Mouse (Mus musculus) heart, postnatal 14 days (tissue): ENCODE results near the gene Kxd1. TPM values are rescaled to one million over a fixed set of nuclear protein-coding genes. Genes with fewer than 3 reads are reported as not detected.
A peak's percentile ranks its signal among the peaks of the same experiment; 100 is the strongest.

Experiments
- DNase-seq, 2 experiments: peaks; one replicate each; pipeline ENCODE4 v3.0.0; 2021 to 2022
- intact Hi-C: fragments of 180-260 bp; cut with DNase I; formaldehyde crosslinking; loops from one replicate; pipeline ENCODE4 v1.15.1; 2025
- total RNA-seq, 2 experiments: library from RNA; stranded (reverse); gene quantifications; 2 replicates each; pipeline ENCODE4 v1.2.3; 2021

Gene Kxd1
- total RNA-seq, 2 experiments from 2014 or later = 75.3 to 76.6 TPM

DNA sequence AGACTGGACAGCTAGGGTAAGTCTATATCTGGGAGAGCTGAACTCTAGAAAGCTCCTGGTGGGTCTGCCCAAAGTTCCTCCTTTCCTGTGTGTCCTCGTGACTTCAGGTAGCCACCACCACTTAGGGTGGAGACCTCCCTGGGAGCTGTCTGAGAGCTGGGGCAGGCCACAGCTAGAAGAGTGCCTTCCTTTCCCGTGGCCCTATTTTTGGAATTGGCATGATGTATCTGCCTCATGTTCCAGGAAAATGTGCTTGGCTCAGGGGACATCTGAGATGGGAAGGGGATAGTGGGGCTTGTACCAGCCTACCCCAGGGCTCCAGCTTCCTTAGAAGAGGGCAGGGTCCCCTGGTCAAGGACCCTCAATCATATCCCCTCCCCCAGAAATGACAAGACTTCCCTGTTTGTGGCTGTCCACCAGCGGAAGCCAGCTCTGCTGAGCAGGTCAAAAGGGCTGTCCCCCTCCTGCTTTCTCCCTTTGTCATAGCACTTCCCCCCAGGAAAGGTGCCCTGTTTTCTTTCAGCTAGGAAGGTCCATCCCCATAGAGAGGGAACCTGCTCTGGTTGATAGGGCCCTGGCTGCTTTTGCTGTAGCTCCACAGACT is 23.9 kb upstream of the Kxd1 start:
- intact Hi-C loops = no loop called here
- DNase-seq = no peak

DNA sequence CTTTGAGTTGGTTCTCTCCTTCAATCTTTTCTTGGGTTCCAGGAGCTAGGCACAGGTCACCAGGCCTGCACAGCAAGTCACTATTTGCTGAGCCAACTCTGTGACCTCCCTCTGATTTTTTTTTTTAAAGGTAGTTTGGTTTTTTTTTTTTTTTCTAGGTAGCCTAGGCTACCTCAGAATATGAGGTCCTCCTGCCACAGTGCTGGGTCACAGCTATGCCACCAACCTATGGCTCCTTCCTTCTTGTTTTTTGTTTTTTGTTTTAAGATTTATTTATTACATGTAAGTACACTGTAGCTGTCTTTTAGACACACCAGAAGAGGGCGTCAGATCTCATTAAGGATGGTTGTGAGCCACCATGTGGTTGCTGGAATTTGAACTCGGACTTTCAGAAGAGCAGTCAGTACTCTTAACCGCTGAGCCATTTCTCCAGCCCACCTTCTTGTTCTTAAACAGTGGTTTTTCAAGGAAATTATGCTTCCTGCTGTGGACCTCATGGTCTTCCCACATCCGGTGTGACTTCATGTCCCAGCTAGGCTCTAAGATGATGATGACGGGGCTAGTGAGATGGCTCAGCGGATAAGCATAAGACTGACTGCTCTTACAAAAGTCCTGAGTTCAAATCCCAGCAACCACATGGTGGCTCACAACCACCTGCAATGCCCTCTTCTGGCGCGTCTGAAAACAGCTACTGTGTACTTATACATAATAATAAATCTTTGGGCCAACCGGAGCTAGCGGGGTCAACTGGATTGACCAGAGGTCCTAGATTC is 21.8 kb upstream of the Kxd1 start:
- intact Hi-C loops = no loop called here
- no peak for DNase-seq

DNA sequence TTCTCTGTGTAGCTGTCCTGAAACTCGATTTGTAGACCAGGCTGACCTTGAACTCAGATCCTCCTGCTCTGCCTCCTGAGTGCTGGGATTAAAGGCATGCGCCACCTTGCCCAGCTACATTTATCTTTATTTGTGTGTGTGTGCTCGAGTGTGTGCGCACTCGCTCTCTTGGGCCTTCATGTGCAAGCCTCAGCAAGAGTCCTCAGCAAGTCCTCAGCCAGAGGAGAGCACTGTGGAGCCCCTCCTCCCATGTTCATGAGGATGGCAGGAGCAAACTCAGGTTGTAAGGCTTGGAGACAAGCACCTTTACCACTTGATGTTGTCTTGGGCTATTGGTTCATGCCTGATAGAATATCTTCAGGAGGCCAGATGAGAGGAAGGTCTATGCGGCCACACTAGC is 20.0 kb upstream of the Kxd1 start:
- no peak for DNase-seq
- intact Hi-C loops = no loop called here

DNA sequence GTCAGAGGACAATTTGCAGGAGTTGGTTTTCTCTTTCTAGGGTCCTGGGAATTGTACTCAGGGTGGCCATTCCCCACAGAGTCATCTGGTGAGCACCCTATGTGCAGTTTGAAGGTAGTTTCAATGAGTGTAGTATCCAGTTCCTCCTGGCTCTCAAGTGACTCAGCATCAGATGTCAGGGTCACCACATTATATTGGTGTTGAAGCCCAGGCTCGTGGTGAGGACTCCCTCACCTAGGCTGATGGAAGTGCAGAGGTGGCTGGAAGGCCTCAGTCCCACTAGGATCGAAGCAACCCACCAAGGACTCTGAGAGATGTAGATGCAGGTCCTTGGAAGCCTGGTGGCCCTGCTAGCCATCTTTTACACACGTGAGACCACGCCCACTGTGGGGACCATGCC is 18.7 kb upstream of the Kxd1 start:
- DNase-seq = no peak
- intact Hi-C loops = no loop called here

DNA sequence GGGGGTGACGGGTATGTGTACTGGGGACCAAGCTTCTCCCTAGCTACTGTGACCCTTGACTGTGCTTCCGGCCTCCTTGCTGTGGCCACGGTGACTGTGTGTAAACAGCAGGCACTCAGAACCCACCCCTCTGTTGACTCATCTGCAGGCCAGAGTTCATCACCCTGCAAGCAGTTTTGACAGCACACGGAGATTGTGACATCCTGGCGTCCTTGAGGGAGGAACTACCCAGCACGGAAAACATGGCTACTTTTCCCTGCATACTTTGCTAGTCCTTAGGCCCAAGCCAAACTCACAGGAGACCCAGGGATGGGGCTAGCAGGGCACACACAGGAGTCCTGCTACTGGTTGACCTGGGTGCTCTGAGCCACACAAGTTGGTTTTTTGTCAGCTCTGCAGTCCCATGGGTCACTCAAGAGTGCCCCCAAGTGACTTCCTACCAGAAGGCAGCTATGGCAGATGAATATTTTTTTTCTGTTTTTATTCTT is 16.5 kb upstream of the Kxd1 start:
- intact Hi-C loops = loop anchor here (5.0 kb wide), 1 partner anchor 43 kb away; no protein-coding TSS in a partner anchor
- DNase-seq = peak in 1 of 2 experiments; percentile 32

DNA sequence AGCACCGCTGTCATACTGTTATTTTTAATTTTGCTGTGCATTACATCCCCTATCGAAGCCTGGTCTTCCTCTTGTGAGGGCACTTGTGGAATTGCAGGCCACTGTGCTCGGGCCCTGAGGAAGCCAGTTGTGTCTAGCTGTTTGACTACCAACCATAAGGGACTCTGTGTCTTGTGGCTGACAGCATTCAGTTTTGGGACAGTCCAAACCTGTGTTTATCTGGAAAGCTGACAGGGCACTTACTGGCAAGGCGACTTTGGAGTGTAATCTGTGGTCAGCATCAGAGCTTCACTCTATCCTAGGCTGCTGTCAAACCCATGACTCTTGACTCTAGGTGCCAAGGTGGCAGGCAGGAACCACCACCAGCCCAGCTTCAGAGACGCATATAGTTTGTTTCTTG is 13.3 kb upstream of the Kxd1 start:
- intact Hi-C loops = loop anchor here (5.0 kb wide), 1 partner anchor 46 kb away; no protein-coding TSS in a partner anchor
- DNase-seq = no peak

DNA sequence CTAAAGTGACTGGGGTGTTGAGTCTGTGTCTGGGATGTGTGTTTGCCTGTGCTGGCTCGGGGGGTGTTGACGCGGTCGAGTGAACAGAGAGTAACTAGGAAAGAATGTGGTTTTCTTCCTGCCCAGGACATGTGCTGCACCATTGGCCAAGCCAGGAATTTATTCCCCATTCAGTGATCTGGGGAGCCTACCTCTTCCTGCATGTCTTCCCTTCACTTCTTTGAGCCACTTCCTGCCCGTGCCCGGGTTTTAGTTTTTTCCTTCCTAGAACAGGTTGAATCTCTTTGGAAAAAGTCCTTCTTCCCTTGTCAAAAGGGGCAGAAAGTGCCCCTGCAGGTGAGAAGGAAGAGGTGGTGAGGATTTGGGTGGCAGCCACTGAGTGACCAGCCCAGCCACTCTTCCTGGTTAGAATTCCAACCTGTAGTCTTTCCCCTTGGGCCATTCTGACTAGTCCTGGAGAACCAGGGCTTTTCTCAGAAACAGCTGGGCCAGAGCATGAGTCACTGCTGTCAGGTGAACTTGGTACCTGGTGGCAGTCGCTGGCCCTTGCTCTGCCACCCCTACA is 12.8 kb upstream of the Kxd1 start:
- DNase-seq = no peak

DNA sequence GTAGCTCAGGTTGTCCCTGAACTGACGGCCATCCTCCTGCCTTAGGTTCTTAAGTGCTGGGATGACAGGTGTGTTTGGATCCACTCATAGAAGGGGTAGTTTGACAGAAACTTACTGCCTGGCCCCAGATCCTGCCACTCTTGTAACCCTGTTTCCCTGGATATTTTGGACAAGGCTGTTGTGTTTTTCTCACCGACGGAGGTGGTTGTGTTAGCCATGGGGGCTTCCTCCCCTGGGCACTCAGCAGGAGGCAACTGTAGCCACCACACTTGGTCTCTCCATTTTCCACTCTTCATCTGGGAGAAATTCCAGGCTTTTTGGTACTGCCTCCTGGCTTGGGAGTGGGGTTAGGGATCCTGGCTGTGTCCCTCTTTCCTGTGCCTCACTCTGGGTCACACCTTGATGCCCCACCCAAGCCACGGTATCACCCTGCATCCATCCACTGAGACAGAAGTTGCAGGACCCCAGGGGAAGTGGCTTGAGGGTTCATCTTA is 12.3 kb upstream of the Kxd1 start:
- intact Hi-C loops = loop anchor here (5.0 kb wide), 1 partner anchor 47 kb away; no protein-coding TSS in a partner anchor
- no peak for DNase-seq

More for the DNA sequence above, 12.8 kb upstream of the Kxd1 start:
- intact Hi-C loops = loop anchor here (5.0 kb wide), 1 partner anchor 47 kb away; no protein-coding TSS in a partner anchor

DNA sequence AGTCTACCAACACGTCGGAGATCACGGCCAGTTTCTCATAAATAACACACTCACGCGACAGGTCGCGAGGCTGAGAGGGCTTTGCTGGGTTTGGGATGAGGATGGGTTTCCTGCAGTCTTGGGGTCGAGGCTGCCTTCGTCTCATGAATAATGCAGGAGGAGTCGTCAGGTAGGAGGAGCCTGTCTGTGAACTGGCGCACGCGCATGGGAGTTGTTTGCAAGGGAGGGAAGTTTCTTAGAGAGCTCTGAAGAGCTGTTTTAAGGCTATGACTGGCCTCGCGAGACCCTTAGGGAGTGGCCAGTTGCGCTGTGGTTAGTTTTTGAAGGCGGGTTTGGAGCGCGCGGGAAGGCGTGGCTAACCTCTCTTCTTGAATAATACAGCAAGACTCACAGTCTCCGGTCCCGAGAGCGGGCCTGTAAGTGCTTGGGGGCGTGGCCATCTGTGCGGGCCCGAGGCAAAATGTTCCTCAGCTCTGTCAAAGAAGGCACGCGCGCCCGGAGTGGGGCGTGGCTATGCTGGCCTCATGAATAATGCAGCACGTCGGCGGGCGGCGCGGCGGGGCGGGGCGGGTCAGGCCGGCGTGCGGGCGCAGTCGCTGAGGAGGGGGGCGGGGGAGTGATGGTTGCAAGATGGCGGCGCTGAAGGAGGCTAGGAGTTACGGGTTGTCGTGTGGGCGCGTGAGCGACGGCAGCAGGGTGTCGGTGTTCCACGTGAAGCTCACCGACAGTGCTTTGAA is 11.5 kb upstream of the Kxd1 start, which contains the start of gene Ell:
Gene Ell, plus strand, starts transcription at position 381 of the 737 bp plus-strand sequence.
- intact Hi-C loops = loop anchor here (1.0 kb wide), 1 partner anchor 29 kb away; the partner anchor contains the start of gene Uba52

DNA sequence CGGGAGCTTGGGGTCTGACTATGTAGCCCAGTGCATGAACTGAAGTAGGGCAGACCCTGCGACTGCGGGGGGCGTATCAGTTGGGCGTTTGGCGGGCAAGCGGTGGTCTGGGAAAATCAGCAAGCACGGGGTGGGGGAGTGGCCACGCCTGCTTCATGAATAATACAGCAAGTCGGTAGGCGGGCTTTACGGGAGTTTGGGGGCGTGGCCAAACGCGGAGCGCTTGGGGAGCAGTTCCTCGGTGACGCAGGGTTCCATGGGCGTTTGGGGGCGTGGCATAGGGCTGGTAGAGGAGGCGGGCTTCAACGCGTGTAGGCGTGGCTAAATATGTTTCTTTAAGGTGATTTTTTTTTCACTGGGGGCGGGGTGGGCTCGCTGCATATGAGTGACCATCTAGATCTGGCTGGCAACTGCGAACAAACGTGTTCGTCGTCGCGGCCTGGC is 10.9 kb upstream of the Kxd1 start:
- intact Hi-C loops = loop anchor here (1.0 kb wide), 1 partner anchor 28 kb away; the partner anchor contains the start of gene Uba52
- DNase-seq = peak; percentile 99 to 100

More for the DNA sequence above, 11.5 kb upstream of the Kxd1 start, which contains the start of gene Ell:
- DNase-seq = peak; percentile 99 to 100

DNA sequence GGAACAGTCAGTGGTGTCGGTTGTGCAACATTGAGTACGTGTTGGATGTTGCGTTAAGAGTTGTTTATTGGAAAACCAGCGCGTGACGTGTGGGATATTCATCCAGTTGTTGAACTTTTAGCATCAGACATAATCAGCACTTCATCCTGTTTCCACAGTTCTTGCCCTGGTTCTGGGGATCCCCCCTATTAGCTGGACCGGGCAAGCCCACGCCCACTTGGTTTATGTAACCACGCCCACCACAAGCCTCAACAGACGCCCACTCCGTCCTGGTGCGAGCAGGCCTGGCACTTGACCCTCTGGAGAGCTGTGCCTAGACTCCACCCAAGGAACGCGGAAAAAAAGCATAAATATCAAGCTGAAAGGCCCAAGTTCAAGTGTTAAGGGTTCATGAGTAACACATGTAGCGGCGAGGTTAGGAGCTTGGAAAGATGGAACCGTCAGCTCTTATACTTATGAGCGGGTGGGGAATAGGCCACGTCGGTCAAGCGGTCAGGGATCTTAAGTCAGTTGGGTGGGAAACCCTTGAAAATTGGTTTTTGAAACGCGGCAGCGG is 10.3 kb upstream of the Kxd1 start:
- DNase-seq = peak; percentile 60 to 65
- intact Hi-C loops = no loop called here

DNA sequence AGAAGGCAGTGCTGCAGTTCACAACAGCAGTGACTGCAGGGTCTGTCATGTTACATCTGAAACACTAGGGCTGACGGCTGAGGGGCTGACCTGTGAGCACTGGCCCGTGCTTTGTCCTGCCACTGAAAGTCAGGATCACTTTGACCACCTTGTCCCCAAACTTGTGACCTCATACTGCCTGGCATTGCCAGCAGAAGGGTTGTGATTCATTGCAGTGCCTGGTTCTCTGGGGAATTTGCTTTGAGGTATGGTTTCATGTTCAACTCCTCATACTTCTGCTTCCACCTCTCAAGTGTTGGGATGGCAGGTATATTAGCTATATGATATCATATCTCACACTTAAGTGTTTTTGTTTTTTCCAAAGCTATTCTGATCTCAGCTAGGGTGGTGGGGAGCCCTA is 7.9 kb upstream of the Kxd1 start:
- DNase-seq = no peak
- intact Hi-C loops = no loop called here

DNA sequence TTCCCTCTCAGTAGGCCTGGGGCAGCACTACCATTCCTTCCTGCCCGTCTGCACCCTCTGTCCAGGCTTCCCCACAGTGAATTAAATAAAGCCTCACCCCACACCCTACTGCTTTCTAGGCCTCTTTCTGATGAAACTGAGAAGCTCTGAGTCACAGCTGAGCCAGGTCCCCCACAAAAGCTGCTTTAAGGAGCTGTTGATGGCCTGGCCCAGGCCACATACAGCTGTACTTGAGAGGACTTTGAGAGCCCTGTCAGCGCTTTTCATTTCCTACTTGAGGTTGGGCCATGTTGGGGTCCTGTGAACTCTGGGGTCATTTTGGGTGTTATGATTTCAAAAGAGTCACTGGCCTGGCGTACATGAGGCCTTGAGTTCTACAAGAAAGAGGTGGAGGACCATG is 7.5 kb upstream of the Kxd1 start:
- DNase-seq = no peak
- intact Hi-C loops = no loop called here

DNA sequence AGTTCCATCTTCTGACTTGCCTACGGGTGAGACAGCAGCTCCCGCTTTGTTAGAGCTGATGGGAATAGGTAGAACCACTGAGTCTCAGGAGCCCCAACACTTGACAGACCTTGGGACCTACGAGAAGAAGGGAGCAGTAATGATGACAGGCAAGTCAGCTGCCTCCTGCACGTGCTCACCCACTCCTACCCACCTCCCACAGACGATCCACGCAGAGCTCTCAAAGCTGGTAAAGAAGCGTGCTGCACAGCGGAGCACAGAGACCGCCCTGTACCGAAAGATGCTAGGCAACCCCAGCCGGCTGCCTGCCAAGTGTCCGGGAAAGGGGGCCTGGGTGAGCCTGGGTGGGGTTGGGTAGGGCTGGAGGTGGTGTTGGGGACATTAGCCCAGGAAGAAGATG is 6.5 kb upstream of the Kxd1 start:
- intact Hi-C loops = no loop called here

DNA sequence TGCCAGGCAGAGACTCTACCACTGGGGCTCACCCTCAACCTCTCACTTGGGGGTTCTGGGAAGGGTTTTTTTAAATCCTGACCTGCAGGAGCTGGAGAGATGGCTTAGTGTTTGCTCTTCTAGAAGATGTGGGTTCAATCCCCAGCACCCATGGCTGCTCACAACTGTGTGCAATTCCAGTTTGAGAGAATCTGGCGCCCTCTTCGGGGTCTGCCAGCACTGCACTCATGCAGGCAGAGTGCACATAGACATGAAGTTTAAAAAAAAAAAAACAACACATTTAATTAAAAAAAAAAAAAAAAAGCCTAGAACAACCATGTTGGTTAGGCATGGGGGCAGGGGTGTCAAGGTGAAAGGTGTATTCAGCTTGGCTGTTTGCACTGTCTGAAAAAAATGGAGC is 2.6 kb upstream of the Kxd1 start:
- intact Hi-C loops = no loop called here
- no peak for DNase-seq

More for the DNA sequence above, 6.5 kb upstream of the Kxd1 start:
- no peak for DNase-seq

DNA sequence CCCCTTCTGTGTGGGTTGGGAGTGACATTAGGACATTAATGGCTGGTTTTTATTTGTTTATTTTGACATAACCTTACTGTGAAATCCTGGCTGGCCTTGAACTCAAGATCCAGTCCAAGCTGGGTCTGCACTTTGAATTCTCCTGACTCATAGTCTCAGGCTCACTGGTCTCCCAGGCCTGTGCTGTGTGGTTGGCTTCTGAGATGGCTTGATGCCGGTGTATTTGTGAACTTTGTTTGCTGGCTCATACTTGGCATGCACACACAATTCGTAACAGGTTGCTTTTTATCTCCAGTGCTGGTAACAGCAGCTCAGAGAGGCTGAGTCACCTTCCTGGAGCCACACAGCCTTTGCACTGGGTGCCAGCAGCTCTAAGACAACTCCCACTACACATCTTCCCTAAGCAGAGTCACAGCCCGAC is 2.0 kb upstream of the Kxd1 start:
- DNase-seq = no peak
- intact Hi-C loops = loop anchor here (5.0 kb wide), 1 partner anchor 58 kb away; no protein-coding TSS in a partner anchor

DNA sequence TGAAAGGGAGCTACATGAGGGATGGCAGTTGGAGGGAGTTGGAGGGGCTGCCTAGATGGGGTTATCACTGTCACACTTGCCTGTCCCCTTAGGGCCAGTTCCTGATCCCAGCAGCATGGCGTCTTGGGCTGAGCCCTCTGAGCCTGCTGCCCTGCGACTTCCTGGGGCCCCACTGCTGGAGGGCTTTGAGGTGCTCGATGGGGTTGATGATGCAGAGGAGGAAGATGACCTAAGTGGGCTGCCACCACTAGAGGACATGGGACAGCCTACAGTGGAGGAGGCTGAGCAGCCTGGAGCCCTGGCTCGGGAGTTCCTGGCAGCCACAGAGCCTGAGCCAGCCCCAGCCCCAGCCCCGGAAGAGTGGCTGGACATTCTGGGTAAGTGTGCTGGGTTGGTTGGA is 1.5 kb upstream of the Kxd1 start:
- DNase-seq = no peak
- intact Hi-C loops = loop anchor here (5.0 kb wide), 1 partner anchor 58 kb away; no protein-coding TSS in a partner anchor

DNA sequence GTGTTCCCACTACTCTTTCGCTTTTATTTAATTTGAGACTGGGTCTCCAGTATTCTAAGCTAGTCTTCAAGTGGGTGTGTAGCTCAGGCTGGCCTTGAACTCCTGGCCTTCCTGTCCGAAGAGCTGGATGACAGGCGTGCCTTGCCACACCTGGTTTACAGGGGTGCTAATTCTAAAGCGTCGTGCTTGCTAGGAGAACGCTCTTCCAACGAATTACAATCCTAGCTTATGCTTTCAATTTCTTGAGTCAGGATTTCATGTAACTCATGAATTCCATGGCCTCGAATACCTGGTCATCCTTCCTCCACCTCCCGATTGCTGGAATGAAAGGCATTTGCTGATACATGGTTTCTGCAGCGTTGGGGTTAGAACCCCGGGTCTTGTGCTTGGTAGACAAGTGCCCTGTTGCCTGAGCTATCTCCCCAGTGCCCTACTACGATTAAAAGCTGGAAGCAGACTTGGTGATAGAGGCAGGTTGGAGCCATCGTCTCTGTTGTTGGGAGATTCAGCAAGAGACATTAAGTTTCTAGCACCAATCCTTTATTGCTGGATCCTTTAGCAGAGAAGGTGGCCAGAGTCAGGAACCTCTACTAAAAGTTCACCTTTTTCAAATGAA is 534 bp upstream of the Kxd1 start:
- intact Hi-C loops = loop anchor here (5.0 kb wide), 1 partner anchor 59 kb away; no protein-coding TSS in a partner anchor
- no peak for DNase-seq

DNA sequence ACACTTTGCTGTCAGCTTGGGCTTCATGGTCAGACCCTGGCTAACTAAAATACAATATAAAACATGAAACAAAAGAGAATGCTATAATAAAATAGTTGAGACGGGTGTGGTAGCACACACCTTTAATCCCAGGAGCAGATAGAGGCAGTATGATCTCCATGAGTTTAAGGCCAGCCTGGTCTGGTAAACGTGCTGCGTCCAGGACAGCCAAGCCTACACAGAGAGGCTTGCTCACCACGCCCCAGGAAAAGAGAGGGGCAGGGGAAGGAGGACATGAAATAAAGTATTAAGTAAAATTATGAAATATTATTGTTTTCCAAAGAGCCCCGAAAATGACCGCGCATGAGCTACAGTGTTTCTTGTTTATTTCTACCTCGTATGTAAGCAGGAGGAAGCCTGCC is 645 bp downstream of the Kxd1 start:
- intact Hi-C loops = loop anchor here (5.0 kb wide), 1 partner anchor 60 kb away; no protein-coding TSS in a partner anchor
- DNase-seq = no peak
